Mouse (Mus musculus) lung, postnatal 0 days (tissue): ENCODE measurements at regions not wholly inside any gene's neighbourhood (a gene's known extent, or its start where the extent isn't known, plus 50 kb on each side); places are given as distances from the start of the nearest gene placed in this dataset.
A peak's percentile ranks its signal among the peaks of the same experiment; 100 is the strongest.

Experiments
- ATAC-seq: fragments of 200-750 bp; cut with Nextera tagmentation; 2 replicates; pipeline ENCODE4 v1.8.0; 2017; ENCODE audit warnings: moderate library complexity
- DNase-seq: peaks from one replicate; pipeline ENCODE4 v3.0.0-alpha.2; 2016; ENCODE audit warnings: low spot score
- H3K27ac ChIP-seq: fragments of 300-500 bp; sonication (generic); 2 replicates; pipeline ENCODE4 v1.5.1; 2014; ENCODE audit warnings: antibody characterized with exemption, mild to moderate bottlenecking, low read length, mixed read lengths
- H3K27me3 ChIP-seq: fragments of 300-500 bp; sonication (generic); replicated peaks from 2 replicates; pipeline ENCODE4 v1.6.1; 2014; ENCODE audit warnings: low read length, mixed read lengths; ENCODE audit not compliant: insufficient read depth
- H3K36me3 ChIP-seq: fragments of 300-500 bp; sonication (generic); 2 replicates; pipeline ENCODE4 v1.6.1; 2014; ENCODE audit warnings: low read length, mixed read lengths; ENCODE audit not compliant: insufficient read depth
- H3K4me1 ChIP-seq: fragments of 300-500 bp; sonication (generic); 2 replicates; pipeline ENCODE4 v1.6.1; 2014; ENCODE audit warnings: antibody characterized with exemption, low read depth, low read length, mixed read lengths; ENCODE audit not compliant: insufficient read depth
- H3K4me2 ChIP-seq: fragments of 300-500 bp; sonication (generic); replicated peaks from 2 replicates; pipeline ENCODE4 v1.6.1; 2014; ENCODE audit warnings: low read depth, mild to moderate bottlenecking, low read length, moderate library complexity, mixed read lengths
- H3K4me3 ChIP-seq: fragments of 300-500 bp; sonication (generic); 2 replicates; pipeline ENCODE4 v1.5.1; 2014; ENCODE audit warnings: low read depth, low read length
- H3K9ac ChIP-seq: fragments of 300-500 bp; sonication (generic); replicated peaks from 2 replicates; pipeline ENCODE4 v1.6.1; 2014; ENCODE audit warnings: low read depth, mild to moderate bottlenecking
- H3K9me3 ChIP-seq: fragments of 300-500 bp; sonication (generic); 2 replicates; pipeline ENCODE4 v1.6.1; 2016; ENCODE audit warnings: low read length, mixed read lengths
- CTCF ChIP-seq: IDR thresholded peaks from 2 replicates; pipeline ENCODE4 v1.5.1; 2016; ENCODE audit warnings: antibody characterized with exemption, mild to moderate bottlenecking
- EP300 ChIP-seq: IDR thresholded peaks from 2 replicates; pipeline ENCODE4 v1.6.1; 2016; ENCODE audit warnings: antibody characterized with exemption, mild to moderate bottlenecking, control low read depth
- WGBS: fragments of 180-500 bp; shearing (Covaris S2); extraction: QIAGEN DNeasy Blood & Tissue Kit; methylation state at CpG from one replicate; pipeline ENCODE4 v1.1.7; 2014; 5-methylcytosine and 5-hydroxymethylcytosine counted together

GRCm38 (mm10) chr9:71362401-71362800 lies 123.3 kb downstream of the Polr2m start:
- Histone ChIP-seq H3K27ac (no peak overlapping the region), H3K36me3 (no peaks in the 10 kb centered on the region), H3K4me1 (no peaks in the 10 kb centered on the region; the same call in 1 of the 2 replicates), H3K4me3 (no peak overlapping the region), H3K4me2 (no peak overlapping the region), H3K9ac (no peak overlapping the region), H3K9me3 (no peaks in the 10 kb centered on the region), H3K27me3 (no peaks in the 10 kb centered on the region)
- DNase-seq, result no peak
- TF ChIP-seq EP300, result no peak
- 0 out of 2 replicates have a peak, but pooled peaks have one; percentile 20 for TF ChIP-seq CTCF
- no peak for ATAC-seq

DNA sequence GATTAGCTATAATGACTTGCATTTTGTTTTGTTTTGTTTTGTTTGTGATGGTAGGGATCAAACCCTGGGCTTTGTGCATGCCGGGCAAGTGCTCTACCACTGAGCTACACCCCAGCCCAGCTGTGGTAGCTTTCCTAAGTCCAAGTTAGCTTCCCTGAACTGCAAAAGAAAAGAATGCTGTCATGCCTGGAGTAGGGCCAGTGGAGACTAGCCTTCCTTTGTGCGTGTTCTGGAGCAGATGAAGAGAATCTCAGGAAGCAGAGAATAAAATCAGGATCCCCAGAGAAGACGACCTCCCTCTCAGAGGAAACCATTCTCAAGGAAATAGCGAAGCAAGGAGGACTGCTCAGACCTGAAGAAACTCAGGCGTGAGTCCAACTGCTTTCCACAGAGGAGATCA lies 123.8 kb downstream of the Polr2m start:
- 76% methylated on average over 5 of the region's 5 CpGs for WGBS
- Histone ChIP-seq H3K4me1 (no peaks in the 10 kb centered on the region; the same call in 1 of the 2 replicates), H3K27ac (no peak overlapping the region), H3K9ac (no peak overlapping the region), H3K27me3 (no peaks in the 10 kb centered on the region), H3K9me3 (no peaks in the 10 kb centered on the region), H3K4me3 (no peak overlapping the region), H3K4me2 (no peak overlapping the region), H3K36me3 (no peaks in the 10 kb centered on the region)
- no peak for TF ChIP-seq CTCF
- TF ChIP-seq EP300, result no peak
- DNase-seq, result no peak
- no peak for ATAC-seq

GRCm38 (mm10) chr9:71361311-71361710 lies 124.4 kb downstream of the Polr2m start:
- Histone ChIP-seq H3K4me2 (no peak overlapping the region), H3K36me3 (no peaks in the 10 kb centered on the region), H3K9me3 (no peaks in the 10 kb centered on the region), H3K27me3 (no peaks in the 10 kb centered on the region), H3K4me1 (no peaks in the 10 kb centered on the region; the same call in 1 of the 2 replicates), H3K4me3 (no peak overlapping the region), H3K27ac (no peak overlapping the region), H3K9ac (no peak overlapping the region)
- ATAC-seq, result no peak
- TF ChIP-seq CTCF (no peak), EP300 (no peak)
- WGBS, result 76% methylated on average over 2 of the region's 2 CpGs
- no peak for DNase-seq

DNA sequence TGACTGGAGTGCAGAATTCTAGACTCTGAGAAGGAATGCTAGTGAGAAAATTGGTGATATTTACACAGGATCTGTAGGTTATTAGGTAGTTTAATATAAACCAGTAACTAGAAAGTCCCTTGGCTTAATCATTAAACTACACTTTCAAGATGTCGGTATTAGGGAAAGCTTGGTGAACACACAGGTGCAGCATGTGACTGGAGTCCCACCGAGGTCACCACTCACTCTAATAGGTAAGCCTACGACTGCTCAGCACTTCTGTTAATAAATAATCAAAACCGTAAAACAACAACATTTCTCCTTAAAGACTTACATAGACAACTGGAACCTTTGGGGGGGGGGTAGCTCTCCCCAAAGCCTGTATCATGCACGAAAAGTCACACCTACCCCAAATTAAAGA lies 125.1 kb downstream of the Polr2m start:
- TF ChIP-seq CTCF (no peak), EP300 (no peak)
- no peak overlapping the region for H3K9ac ChIP-seq
- H3K4me1 ChIP-seq, result no peaks in the 10 kb centered on the region; the same call in 1 of the 2 replicates
- H3K27ac ChIP-seq, result no peak overlapping the region
- H3K4me2 ChIP-seq, result no peak overlapping the region
- ATAC-seq (no peak), DNase-seq (no peak)
- H3K4me3 ChIP-seq, result no peak overlapping the region
- no peaks in the 10 kb centered on the region for H3K9me3 ChIP-seq
- WGBS, result 72% methylated on average over 5 of the region's 5 CpGs
- no peaks in the 10 kb centered on the region for H3K36me3 ChIP-seq
- H3K27me3 ChIP-seq, result no peaks in the 10 kb centered on the region

DNA sequence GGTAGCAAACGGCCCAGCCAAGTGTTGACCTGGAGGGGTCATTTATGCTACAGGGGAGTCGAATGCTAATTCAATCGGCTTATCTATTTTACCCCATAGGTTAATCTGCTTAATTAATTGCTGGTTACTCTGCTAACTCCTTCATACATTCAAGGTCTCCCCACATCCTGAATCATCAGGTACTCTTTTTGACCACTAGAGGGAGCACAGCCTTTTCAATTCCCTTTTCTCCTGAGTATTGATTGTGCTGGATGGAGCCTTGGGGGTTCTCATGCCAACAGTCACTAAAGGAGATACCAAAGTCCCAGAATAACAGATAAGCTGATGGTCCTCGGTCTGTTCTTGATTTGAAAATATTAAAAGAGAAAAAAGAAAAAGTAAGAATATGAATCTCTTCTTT lies 126.8 kb downstream of the Polr2m start:
- WGBS, result 32% methylated on average over 4 of the region's 4 CpGs
- H3K4me3 ChIP-seq, result no peak overlapping the region
- H3K27ac ChIP-seq, result no peak overlapping the region
- H3K4me1 ChIP-seq, result no peaks in the 10 kb centered on the region
- TF ChIP-seq CTCF (peak; percentile 88), EP300 (no peak)
- H3K9me3 ChIP-seq, result no peaks in the 10 kb centered on the region
- no peaks in the 10 kb centered on the region for H3K36me3 ChIP-seq
- ATAC-seq (no peak), DNase-seq (peak; percentile 71)
- H3K27me3 ChIP-seq, result no peaks in the 10 kb centered on the region
- no peak overlapping the region for H3K4me2 ChIP-seq
- H3K9ac ChIP-seq, result no peak overlapping the region

DNA sequence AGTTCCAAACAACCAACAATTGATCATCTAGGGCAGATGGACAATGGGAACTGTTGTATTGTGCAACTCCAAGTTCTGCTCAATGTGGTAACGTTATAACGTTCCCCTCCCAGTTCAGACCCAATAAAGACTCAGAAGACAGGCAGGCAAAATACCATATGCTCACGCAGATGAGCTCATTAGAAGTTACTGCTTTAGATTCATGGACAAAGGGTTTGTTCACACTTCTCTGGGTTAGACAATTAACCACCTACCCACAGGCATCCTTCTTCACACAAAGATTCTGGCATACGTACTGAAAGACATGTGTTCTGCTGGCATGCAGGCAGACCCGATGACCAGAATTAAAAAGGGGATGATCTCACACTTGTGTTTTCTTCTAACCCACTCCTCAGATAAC lies 130.0 kb downstream of the Polr2m start:
- no peaks in the 10 kb centered on the region for H3K27me3 ChIP-seq
- H3K9me3 ChIP-seq, result no peaks in the 10 kb centered on the region
- TF ChIP-seq CTCF (no peak), EP300 (no peak)
- no peak overlapping the region for H3K27ac ChIP-seq
- H3K36me3 ChIP-seq, result no peaks in the 10 kb centered on the region
- H3K4me2 ChIP-seq, result no peak overlapping the region
- DNase-seq (no peak), ATAC-seq (no peak)
- no peak overlapping the region for H3K9ac ChIP-seq
- H3K4me1 ChIP-seq, result no peaks in the 10 kb centered on the region
- H3K4me3 ChIP-seq, result no peak overlapping the region
- WGBS, result 84% methylated on average over 5 of the region's 5 CpGs
